In genomic region chr7:118252979-118253378, GRCm38 (mm10) we compare ENCODE assay signal across 11 mouse cellular contexts. TPM values are rescaled to one million over a fixed set of nuclear protein-coding genes. Genes with fewer than 3 reads are reported as not detected.
DNase-seq lines count a peak whose midpoint lies in the region; ATAC-seq and TF ChIP-seq lines count a peak whose summit lies in the region.
"Had no signal": no experiment of that assay in that cellular context is flagged by ENCODE, and none has a peak within 500 bp of the region (broad histone marks: within the 10 kb centered on the region; RNA-seq: fewer than 3 reads in every experiment).

No protein-coding gene starts in this region.

- no peak for TF ChIP-seq POLR2A in cerebellum, adult 2 months (IDR thresholded peaks at IDR 0.05; ENCODE audit: borderline replicate concordance, insufficient read depth, low read length)

- H3K9ac ChIP-seq in heart, embryonic 12.5 days: peak overlapping the region; percentile 54
- no peak overlapping the region for H3K9ac ChIP-seq in neural tube, embryonic 15.5 days (replicated peaks)
- H3K9ac ChIP-seq: forebrain, embryonic 13.5 days; midbrain, embryonic 12.5 days had no signal

- TF ChIP-seq CTCF in cerebellum, adult 2 months (IDR thresholded peaks at IDR 0.05; ENCODE audit: borderline replicate concordance, insufficient read depth, low read depth, low read length): no peak

- peak overlapping the region; percentile 99 for H3K27ac ChIP-seq in cerebellum, adult 2 months (ENCODE audit: insufficient read depth, low read length)
- peak overlapping the region; percentile 94 for H3K27ac ChIP-seq in heart, embryonic 12.5 days (ENCODE audit: poor library complexity, severe bottlenecking)
- no peak overlapping the region for H3K27ac ChIP-seq in neural tube, embryonic 15.5 days (replicated peaks)
- H3K27ac ChIP-seq: forebrain, embryonic 13.5 days; midbrain, embryonic 12.5 days had no signal

- no peak for DNase-seq in cerebellum, adult 2 months
- no peak for DNase-seq in cerebellum, adult 8-10 months
- DNase-seq in heart, adult 8-10 months (ENCODE audit: low spot score): no peak
- DNase-seq in 3134 (ENCODE audit: extremely low read depth, insufficient read length, low spot score): peak; percentile 27
- DNase-seq in heart, postnatal 4 days: peak; percentile 8
- no peak for DNase-seq in right cerebral cortex, postnatal 25 days
- DNase-seq: left cerebral cortex, postnatal 4 days had no signal

- peaks cover 40% of the 10 kb centered on the region for H3K4me1 ChIP-seq in cerebellum, adult 2 months (ENCODE audit: control insufficient read depth, insufficient read depth, low read length)
- peaks cover 17% of the 10 kb centered on the region for H3K4me1 ChIP-seq in heart, embryonic 12.5 days (replicated peaks)
- peaks cover 12% of the 10 kb centered on the region for H3K4me1 ChIP-seq in neural tube, embryonic 15.5 days
- H3K4me1 ChIP-seq: forebrain, embryonic 13.5 days had no signal

- H3K27me3 ChIP-seq in cerebellum, adult 2 months (ENCODE audit: control insufficient read depth, insufficient read depth, low read length): no peaks in the 10 kb centered on the region
- H3K27me3 ChIP-seq in heart, embryonic 12.5 days (replicated peaks): no peaks in the 10 kb centered on the region
- H3K27me3 ChIP-seq in neural tube, embryonic 15.5 days (replicated peaks): no peaks in the 10 kb centered on the region
- H3K27me3 ChIP-seq: forebrain, embryonic 13.5 days; midbrain, embryonic 12.5 days had no signal

- no peaks in the 10 kb centered on the region for H3K36me3 ChIP-seq in heart, embryonic 12.5 days
- H3K36me3 ChIP-seq in neural tube, embryonic 15.5 days: no peaks in the 10 kb centered on the region
- H3K36me3 ChIP-seq: midbrain, embryonic 12.5 days had no signal

- 67% methylated on average over 3 of the region's 3 CpGs for WGBS in cerebellum, adult 2 months
- WGBS in heart, embryonic 12.5 days: 45% methylated on average over 3 of the region's 3 CpGs
- WGBS in neural tube, embryonic 15.5 days: 82% methylated on average over 3 of the region's 3 CpGs

- H3K4me2 ChIP-seq in heart, embryonic 12.5 days: peak overlapping the region; percentile 35; the same call in 1 of the 2 replicates
- no peak overlapping the region for H3K4me2 ChIP-seq in neural tube, embryonic 15.5 days
- H3K4me2 ChIP-seq: forebrain, embryonic 13.5 days; midbrain, embryonic 12.5 days had no signal

- no peak for ATAC-seq in heart, embryonic 12.5 days (ENCODE audit: insufficient number of reproducible peaks, low FRiP score)
- no peak for ATAC-seq in neural tube, embryonic 15.5 days (ENCODE audit: low FRiP score)
- ATAC-seq: forebrain, embryonic 13.5 days had no signal

- H3K4me3 ChIP-seq in cerebellum, adult 2 months (replicated peaks; ENCODE audit: insufficient read depth, low read depth, low read length): no peak overlapping the region
- H3K4me3 ChIP-seq in heart, embryonic 12.5 days: no peak overlapping the region
- H3K4me3 ChIP-seq in neural tube, embryonic 15.5 days (replicated peaks): no peak overlapping the region
- H3K4me3 ChIP-seq: forebrain, embryonic 13.5 days; midbrain, embryonic 12.5 days had no signal

- no peaks in the 10 kb centered on the region for H3K9me3 ChIP-seq in heart, embryonic 12.5 days (replicated peaks)
- H3K9me3 ChIP-seq in neural tube, embryonic 15.5 days (replicated peaks): no peaks in the 10 kb centered on the region
- H3K9me3 ChIP-seq: forebrain, embryonic 13.5 days; midbrain, embryonic 12.5 days had no signal

RNA-seq across cellular contexts. Expression of gene Smg1, which starts 9.5 kb away (rescaled TPM):
- polyA plus RNA-seq in cerebellum, adult 2 months (2012; rRNA removed): 118 and 139 TPM in 2 replicates
- polyA plus RNA-seq in heart, embryonic 12.5 days (2016; fragmentation: Nextera tagmentation; extraction: Ambion mirVana): 15.0 and 15.6 TPM in 2 replicates
- 10 to 100 TPM; 28.8 to 35.6 (median 30.2) TPM for total RNA-seq in heart, adult 8-10 months (2022)
- total RNA-seq in heart, postnatal 4 days (2021): 10 to 100 TPM; 47.1 to 49.9 TPM
- polyA plus RNA-seq in neural tube, embryonic 15.5 days (2015; fragmentation: Nextera tagmentation; extraction: Ambion mirVana): 18.1 and 19.4 TPM in 2 replicates

Comparison
In these comparisons a context has a peak if more than half of its experiments do, and no peak if none do; other contexts are left out.
1. DNase-seq: peak in 3134 (single experiment) and heart, postnatal 4 days (single experiment); none in cerebellum, adult 2 months (0 of 2), cerebellum, adult 8-10 months (single experiment), heart, adult 8-10 months (single experiment) and right cerebral cortex, postnatal 25 days (single experiment).